Mouse (Mus musculus) megakaryocyte, adult 5-6 weeks (primary cell): ENCODE measurements around the gene Ccdc92b. TPM values are rescaled to one million over a fixed set of nuclear protein-coding genes. Genes with fewer than 3 reads are reported as not detected.

Experiments
- ATAC-seq: 2 replicates; pipeline ENCODE4 v1.8.0; 2016; ENCODE audit warnings: mild to moderate bottlenecking, inconsistent platforms; ENCODE audit not compliant: poor library complexity, severe bottlenecking
- total RNA-seq, 2 experiments: library from RNA; stranded (forward) in 1 of 2; stranded (reverse) in 1 of 2; fragments of 153-499, 151-499 nt in 1 of 2; fragments of 221-1000, 200-1000 nt in 1 of 2; gene quantifications; 2 replicates each; pipeline versions ENCODE4 v1.2.3 to v1.2.4; 2015 to 2017

Ccdc92b gene
- total RNA-seq, 2 experiments from 2014 or later: 0.27 TPM; not detected in 1

DNA sequence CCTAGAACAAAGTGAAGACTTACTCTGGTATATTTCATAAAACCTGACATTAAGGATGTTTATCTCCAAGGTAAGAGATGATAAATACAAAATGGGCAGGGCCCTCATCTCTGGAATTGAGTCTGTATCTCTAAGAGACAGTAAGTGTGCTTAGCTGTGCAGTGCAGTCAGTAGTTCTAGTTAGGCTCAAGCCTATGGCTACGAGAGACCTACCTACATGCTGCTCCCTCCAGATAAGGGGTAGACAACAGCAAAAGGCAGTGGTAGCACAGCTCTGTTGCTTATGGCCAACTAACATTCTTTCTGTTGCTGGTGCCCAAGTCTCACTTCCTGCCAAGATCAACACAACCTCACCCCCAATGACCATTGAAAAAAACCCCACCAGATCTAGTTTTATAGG, 54.2 kb downstream of the Ccdc92b start:
- ATAC-seq: no peak

DNA sequence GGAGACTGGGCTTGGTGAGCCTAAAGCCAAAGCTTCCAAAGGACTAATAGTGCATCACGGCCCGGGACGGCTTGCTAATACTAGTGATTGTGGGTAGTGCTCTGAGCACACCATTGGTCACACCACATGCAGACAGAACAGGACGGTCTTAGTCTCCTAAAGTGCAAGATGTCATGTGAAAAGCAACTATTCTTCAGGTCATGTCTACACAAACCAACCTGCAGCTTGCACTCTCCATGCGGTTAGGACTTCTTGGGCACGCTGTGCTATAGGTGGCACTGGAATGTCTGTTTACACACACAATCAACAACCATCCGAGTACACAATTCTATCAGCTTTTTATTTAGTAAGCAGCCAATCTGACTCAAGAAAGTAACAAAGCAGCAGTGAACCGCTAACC, 55.3 kb downstream of the Ccdc92b start:
- ATAC-seq: no peak

DNA sequence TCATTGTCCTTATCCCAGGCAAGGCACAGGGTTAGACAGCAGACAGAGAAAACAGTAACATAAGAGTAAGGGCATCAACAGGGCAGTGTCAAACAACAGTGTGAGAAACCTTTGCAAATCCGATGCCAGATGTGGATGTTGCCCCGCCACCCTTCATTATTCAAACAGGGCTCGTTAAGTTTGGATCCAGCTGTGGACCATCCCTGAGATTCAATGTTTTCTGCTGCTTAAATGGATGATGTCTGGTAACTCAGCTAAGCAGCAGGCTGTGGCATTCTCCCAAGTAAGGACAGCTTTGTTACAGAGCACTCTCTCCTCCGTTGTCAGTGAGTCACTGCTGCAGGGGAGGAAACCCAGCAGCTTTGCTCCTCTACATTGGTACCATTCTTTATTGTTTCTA, 55.8 kb downstream of the Ccdc92b start:
- no peak for ATAC-seq

Other genes with a start within 250 kb of the Ccdc92b start
- gene Rap1gap2, start 8.7 kb upstream of the Ccdc92b start, total RNA-seq (2015): 22.2 and 22.3 TPM in 2 replicates
- 33.9 and 34.3 TPM in 2 replicates for gene Rap1gap2, start 8.7 kb upstream of the Ccdc92b start, total RNA-seq (2017)
- 11.9 and 13.7 TPM in 2 replicates for gene Cluh, start 29.9 kb downstream of the Ccdc92b start, total RNA-seq (2015)
- gene Cluh, start 29.9 kb downstream of the Ccdc92b start, total RNA-seq (2017): 13.3 and 13.7 TPM in 2 replicates
- 53.1 and 57.4 TPM in 2 replicates for gene Pafah1b1, start 105.1 kb downstream of the Ccdc92b start, total RNA-seq (2015)
- gene Pafah1b1, start 105.1 kb downstream of the Ccdc92b start, total RNA-seq (2017): 58.7 and 64.4 TPM in 2 replicates
- gene Mettl16, start 151.2 kb downstream of the Ccdc92b start, total RNA-seq (2015): 3.5 and 6.2 TPM in 2 replicates
- 10.2 and 12.5 TPM in 2 replicates for gene Mettl16, start 151.2 kb downstream of the Ccdc92b start, total RNA-seq (2017)
- 14.5 and 17.0 TPM in 2 replicates for gene Mnt, start 211.3 kb downstream of the Ccdc92b start, total RNA-seq (2015)
- 3.8 and 6.1 TPM in 2 replicates for gene Mnt, start 211.3 kb downstream of the Ccdc92b start, total RNA-seq (2017)